Mouse (Mus musculus) gastrocnemius, adult 18-20 months (tissue): ENCODE results near the gene Tex44. TPM values are rescaled to one million over a fixed set of nuclear protein-coding genes. Genes with fewer than 3 reads are reported as not detected.

Experiments
- DNase-seq: peaks from one replicate; pipeline ENCODE4 v3.0.0; 2021; ENCODE audit warnings: low spot score
- total RNA-seq, 2 experiments: library from RNA; stranded (reverse); gene quantifications; 2 replicates each; pipeline ENCODE4 v1.2.3; 2021

Tex44 gene
- total RNA-seq, 2 experiments from 2014 or later: not detected

GRCm38 (mm10) chr1:86421007-86421406 is 5.1 kb upstream of the Tex44 start:
- no peak for DNase-seq

DNA sequence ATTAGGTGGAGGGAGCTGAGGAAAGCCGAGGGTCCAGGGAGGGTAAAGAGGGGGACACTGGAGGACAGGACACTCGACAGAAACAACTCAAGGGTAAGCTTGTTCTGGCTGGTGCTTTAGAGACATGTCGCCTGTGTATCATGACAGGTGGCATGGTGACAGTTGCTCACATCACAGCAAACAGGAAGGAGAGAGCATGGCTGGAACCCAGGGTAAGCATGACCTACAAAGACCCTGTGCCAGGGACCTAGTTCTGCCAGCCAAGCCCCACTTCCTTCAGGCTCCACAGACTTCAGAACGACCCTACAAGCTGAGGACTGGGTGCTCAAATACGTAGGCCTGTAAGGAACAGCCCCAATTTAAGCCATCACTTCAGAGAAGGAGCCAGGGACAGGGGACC is 2.2 kb upstream of the Tex44 start:
- no peak for DNase-seq

DNA sequence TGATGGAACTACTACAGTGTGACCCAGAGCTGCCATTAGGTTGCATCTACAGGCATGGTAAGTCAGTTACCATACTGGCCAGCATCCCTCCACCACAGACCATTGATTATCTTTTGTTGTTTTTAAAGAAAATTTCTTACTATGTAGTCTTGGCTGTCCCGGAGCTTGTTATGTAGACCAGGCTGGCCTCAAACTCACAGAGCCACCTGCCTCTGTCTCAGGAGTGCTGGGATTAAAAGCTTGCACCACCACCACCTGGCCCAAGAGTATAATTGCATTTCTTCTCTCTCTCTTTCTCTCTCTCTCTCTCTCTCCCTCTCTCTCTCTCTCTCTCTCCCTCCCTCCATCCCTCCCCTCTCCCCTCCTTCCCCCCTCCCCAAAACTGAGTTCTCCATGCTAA is 1.8 kb upstream of the Tex44 start:
- DNase-seq: no peak

DNA sequence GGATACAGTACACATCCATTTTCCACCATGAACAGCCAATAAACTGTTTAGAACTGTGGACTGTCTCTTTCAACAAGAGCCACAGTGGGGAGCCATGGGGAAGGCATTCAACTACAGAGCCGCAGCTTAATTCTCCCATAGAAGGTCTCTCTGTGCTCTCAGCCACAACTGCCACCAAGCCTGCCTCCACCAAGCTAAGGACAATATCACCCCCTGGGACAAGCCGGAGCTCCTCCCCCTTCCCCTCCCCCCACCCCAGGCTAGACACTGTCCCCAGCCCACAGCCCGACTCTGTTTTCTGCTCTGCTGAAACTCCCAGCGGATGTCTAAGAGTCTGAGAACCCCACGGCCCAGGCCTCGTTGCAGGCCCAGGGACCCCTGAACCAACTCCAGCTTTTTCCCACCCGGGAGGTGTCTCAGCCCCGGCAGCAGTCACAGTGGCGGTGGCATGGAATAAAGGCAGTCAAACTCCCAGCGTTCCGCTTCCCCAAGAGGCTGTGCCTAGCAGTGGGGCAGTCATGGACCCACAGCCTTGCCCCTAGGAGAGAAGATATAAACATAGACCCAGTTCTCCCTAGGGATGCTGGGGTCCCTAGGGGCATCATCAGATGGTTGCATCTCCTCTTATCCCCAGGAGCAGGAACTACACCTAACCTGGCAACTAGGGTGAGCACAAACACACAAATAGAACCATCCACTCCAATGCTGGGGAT is 1.1 kb upstream of the Tex44 start:
- DNase-seq: no peak

DNA sequence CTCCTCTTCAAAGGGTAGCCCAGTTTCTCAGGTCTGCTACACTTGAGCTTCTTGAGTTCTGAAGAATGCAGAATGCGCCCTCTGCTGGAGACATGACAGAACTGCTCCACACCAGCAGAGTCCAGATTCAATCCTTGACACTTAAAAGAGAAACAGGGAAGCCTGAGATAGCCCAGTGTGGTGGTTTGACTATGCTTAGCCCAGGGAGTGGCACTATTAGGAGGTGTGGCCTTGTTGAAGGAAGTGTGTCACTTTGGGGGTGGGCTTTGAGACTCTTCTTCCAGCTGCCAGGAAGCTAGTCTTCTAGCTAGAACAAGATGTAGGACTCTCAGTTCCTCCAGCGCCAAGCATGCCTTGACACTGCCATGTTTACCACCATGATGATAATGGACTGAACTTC is 3.9 kb downstream of the Tex44 start:
- peak; percentile 82 for DNase-seq

- DNase-seq: no peak
Observed at GRCm38 (mm10) chr1:86432778-86433177, 6.6 kb downstream of the Tex44 start.

GRCm38 (mm10) chr1:86433359-86433758 is 7.2 kb downstream of the Tex44 start:
- no peak for DNase-seq

- DNase-seq: peak; percentile 73
Observed at GRCm38 (mm10) chr1:86434001-86434400, 7.9 kb downstream of the Tex44 start.

- peak; percentile 99 for DNase-seq
Observed at GRCm38 (mm10) chr1:86434439-86435201, 8.5 kb downstream of the Tex44 start.

DNA sequence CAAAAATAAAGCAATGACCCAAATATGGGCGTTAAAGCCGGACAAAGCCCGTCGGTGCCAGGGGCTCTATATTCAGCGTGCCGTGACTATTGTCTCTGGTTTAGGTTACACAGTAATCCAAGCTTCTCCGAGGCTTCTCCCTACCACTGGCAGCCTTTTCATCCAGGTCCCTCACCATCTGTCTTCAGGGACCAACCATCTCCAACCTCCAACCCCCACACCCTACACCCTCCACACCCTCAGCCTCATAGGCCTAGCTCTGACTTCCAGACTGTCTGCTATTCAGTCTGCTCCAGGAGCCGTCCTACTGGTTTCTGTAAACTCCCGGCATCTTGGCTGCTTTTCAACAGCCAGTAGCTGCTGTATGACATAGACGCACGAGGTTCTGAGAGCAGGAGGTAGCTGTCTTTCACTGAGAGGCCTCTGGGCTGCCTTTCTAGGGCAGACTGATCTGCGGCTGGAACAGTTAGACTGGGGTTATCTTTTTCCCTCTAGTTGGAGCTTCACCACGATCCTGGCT is 9.2 kb downstream of the Tex44 start:
- DNase-seq: peak; percentile 67

GRCm38 (mm10) chr1:86437219-86438013 is 11.3 kb downstream of the Tex44 start:
- no peak for DNase-seq

DNA sequence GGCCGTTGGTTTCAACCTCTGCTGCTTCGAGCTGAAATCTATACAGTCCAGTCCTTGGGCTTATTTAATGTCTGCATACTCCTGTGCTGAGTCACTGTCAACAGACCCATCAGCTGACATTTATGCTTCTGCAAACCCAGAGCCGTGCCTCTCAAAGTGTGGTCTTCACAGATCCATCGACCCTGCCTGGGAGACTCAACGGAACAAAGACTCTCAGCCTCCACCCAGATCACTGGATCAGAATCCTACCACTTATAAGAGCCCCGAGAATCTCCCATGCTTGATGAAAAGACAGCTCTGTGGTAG is 11.8 kb downstream of the Tex44 start:
- DNase-seq: no peak

DNA sequence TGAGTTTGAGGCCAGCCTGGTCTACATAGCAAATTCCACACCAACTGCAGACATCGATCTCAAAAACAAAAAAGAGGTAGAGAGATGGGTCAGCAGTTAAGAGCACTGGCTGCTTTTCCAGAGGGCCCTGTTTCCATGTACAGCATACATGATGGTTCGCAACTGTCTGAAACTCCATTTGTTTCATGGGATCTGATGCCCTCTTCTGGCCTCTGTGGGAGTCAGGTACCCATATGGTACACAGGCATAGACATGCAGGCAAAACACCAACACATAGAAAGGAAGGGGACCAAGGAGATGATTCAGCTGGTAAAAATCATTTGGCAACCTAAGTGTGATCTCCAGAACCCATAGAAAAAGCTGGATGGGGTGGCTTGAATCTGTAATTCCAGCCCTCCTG is 12.4 kb downstream of the Tex44 start:
- no peak for DNase-seq

GRCm38 (mm10) chr1:86439487-86440170 is 13.5 kb downstream of the Tex44 start:
- DNase-seq: peak; percentile 55

GRCm38 (mm10) chr1:86440171-86440886 is 14.2 kb downstream of the Tex44 start:
- DNase-seq: peak; percentile 96

- no peak for DNase-seq
Observed at GRCm38 (mm10) chr1:86440887-86441723, 15.0 kb downstream of the Tex44 start.

DNA sequence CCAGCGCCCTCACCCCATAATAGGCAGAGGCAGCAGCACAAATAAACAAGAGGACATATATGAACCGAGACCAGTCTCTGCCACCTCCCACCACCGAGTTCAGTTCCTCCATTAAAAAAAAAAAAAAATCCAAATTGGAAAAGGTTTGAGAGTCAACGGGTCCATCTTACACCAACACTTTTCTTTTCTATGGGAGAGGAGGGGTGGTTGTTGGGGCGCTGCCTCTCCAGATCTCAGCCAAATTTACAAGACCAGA is 15.5 kb downstream of the Tex44 start:
- no peak for DNase-seq

DNA sequence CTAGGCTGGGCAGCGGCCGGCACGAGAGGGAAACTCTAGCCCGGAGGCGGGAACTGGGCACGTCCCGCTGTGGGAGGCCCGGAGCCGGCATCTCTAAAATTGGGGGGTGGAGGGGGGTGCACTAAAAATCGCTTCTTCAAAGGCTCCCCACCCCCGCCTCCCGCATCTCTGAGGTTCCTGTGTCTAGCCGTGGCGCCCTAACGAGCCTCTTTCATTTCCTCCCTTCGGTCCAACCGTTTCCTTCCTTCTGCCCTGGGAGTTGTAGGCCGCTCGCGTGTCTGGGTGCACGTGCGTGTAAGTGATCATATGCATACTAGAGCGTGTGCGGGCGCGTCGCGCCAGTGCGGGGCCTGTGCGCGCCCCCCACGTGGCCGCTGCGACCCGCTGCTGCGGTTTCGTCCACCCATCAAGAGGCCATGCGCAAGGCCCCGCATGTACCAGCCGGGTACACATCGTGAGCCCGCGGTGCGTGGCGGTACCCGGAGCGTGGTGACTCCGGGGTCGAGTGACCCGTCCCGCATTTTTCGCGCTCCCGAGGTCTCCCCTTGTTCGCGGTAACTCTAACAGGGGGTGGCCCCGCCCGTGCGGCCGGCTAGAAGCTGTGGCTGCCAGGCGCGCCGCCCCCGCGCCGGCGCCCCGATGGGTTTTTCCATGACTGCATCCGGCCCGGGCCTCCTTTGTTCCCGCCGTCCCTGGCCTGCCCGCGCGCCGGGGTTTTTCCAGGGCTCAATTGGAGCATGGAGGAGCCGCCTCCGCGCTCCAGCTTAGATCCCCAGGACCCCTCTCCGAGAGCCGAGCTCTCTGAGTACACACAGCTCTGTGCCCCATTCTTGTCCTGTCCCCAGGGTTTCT is 16.1 kb downstream of the Tex44 start:
- peak; percentile 85 for DNase-seq

GRCm38 (mm10) chr1:86442832-86443231 is 16.7 kb downstream of the Tex44 start:
- DNase-seq: no peak
